Mouse (Mus musculus) MEL-GATA-1-ER (cell line): ENCODE measurements around the gene Gm14151.
"Not testable (repeated sequence)": the region's sequence is repeated elsewhere in the genome, so short reads cannot be mapped to it uniquely, and the experiment has no call there.

Experiments used
- DNase-seq: peaks from one replicate; pipeline ENCODE4 v3.0.0-alpha.2; 2012; ENCODE audit warnings: low read depth; ENCODE audit errors: extremely low read depth

Gm14151 gene

DNA sequence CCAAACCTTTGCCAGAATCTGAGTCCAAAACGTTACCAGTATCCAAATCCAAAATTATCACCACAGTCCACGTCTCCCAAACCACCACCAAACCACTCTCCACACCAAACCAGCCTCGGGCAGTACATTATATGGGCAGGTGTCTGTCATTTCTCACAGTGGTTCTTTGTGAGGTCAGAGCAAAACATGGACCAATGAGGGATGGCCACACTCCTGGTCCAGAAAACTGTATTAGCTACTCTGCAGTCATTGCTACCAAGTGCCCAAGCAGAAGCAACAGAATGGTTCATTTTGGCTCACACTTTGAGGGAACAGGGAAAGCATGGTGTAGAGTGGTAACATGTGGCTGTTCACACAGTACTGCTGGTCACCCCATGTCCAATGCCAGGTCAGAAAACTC, at the start of gene Gm14151:
Gene Gm14151 (minus strand): TSS at position 101 of the 400 bp plus-strand sequence.
- DNase-seq: not testable (repeated sequence)

GRCm38 (mm10) chr2:151097945-151098344, 5.8 kb upstream of the Gm14151 start, which contains the start of gene Gm14147:
Gene Gm14147 (plus strand): TSS chr2:151098245.
- DNase-seq: not testable (repeated sequence)

DNA sequence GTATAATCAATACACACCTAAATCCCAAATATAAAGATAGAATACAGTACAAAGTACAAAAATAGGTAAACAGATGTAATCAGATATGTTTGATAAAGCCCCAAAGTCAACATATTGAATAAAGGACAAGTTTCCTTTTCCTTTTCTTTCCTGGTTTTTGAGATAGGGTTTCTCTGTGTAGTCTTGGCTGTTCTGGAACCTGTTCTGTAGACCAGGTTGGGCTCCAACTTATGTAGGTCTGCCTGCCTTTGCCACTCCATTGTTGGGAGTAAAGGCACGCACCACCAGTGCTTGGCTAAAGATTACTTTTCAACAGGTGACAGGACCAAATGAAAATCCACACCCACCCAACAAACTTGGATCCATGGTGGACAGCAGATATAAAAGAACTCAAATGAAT, 35.5 kb downstream of the Gm14151 start:
- no peak for DNase-seq

- DNase-seq: no peak
Measured at GRCm38 (mm10) chr2:151040411-151040810, 51.7 kb downstream of the Gm14151 start.

DNA sequence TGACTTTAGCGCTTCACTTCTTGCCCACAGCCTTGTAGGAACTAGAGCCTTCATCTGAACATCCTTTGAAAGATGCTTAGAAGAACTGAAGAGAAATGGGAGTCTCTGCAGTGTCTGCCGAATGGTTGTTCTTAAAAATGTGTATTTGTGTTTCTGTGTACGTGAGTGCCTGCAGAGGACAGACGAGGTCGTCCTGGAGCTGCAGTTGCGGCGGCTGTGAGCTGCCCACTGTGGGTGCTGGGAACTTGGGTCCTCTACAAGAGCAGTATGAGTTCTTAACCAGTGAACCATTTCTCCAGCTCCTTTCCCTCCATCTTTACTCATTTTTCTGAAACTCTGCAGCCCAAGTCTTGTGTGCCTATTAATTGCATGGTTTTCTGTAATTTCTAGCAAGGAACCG, 52.4 kb downstream of the Gm14151 start:
- DNase-seq: no peak

DNA sequence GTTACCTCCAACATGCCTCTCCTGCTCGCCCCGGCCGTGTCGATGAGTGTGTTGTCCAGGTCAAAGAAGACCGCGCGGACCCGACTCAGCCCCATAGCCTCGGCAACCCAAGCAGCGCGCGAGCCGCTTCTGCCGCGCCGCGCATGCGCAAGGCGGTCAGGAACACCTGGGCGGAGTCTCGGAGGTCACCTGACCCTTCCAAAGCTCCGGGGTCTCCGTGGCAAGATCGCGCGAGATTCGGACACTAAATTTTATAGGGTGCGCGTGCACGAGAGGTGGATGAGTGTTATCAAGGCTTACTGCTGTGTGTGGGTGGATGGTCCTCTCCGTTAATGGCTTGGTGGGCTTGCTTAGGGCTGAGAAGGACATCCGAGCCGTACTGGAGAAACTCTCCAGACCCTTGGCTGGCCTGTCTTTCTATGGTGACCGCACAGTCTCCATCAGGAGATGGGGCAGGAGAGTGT, 52.9 kb downstream of the Gm14151 start, which contains the start of the genes Ninl and Nanp:
Gene Ninl (minus strand): TSS at position 151 of the 464 bp plus-strand sequence.
Gene Nanp (minus strand): TSS at position 167 of the 464 bp plus-strand sequence.
- DNase-seq: peak; percentile 89

GRCm38 (mm10) chr2:151038811-151039222, 53.3 kb downstream of the Gm14151 start:
- DNase-seq: no peak

DNA sequence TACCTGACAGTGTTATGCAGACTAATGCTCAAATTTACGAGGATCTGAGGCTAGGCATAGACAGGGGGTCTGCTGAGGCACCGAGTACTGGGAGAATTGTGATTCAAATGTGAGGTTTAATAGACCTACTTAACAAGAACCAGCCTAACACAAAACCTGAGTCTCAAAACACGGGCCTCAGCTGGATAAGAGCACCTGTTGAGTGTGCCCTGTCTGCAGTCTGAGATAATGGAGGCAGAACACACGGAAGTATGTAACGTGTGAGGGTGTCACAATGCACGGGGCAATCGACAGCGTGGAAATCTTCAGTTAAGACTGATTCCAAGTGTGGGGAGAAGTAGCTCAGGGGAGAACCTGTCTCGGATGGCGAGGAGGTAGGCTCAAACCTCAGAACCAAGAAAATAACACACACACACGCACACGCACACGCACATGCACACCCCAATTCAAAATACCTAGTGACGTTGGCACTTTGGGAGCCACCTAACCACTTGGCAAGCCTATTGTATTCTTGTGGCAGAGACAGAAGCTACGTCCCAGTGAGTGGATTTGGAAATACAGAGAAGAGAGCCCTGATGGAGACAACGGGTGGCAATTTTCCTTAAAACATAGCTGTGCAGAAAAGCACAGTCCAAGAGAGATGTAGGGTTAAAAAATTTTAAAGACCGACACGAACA, 54.1 kb downstream of the Gm14151 start:
- peak; percentile 44 for DNase-seq

DNA sequence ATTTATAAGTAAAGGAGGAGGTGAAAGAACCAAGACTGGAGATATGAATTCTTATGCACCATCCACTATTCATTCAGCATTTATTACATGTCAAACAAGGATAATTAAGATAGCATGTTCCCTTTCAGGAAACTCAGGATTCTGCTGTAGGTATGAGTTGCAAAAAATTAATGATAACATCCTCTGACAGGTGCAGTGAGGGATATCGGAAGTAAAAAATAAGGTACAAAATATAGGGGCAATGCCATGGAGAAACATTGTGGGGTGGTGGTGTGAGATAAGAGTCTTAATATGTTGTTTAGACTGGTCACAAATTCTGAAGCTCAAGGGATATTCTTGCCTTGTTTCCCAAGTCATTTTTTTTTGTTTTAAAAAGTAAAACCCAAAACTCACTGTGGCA, 54.9 kb downstream of the Gm14151 start:
- peak; percentile 18 for DNase-seq
